Mouse (Mus musculus) right cerebral cortex, adult 2 months (tissue): ENCODE measurements around the gene Gpr183.
A peak's percentile ranks its signal among the peaks of the same experiment; 100 is the strongest.

Experiments used
- DNase-seq, 2 experiments: peaks; one replicate each; pipeline ENCODE4 v3.0.0; 2021 to 2022; ENCODE audit warnings: low spot score in 2 of 2

Gpr183 gene

DNA sequence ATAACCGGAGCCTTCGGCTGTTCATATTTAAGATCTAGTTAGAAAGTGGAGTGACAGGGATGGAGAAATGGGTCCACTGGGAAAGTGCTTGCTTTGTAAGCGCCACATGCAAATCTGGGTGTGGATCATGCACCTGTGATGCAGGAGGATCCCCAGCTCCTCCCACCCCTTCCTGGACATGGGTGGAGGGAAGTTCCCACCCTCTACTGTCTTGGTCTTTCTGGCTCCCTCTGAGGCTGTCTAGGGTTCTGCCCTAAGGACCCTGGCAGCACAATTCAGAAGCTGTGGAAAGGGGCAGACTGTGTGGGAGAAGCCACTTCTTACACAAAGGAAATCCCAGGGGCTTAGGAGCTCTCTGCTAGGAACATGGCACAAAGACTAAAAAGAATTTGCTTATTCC lies 33.4 kb downstream of the Gpr183 start:
- DNase-seq = no peak

DNA sequence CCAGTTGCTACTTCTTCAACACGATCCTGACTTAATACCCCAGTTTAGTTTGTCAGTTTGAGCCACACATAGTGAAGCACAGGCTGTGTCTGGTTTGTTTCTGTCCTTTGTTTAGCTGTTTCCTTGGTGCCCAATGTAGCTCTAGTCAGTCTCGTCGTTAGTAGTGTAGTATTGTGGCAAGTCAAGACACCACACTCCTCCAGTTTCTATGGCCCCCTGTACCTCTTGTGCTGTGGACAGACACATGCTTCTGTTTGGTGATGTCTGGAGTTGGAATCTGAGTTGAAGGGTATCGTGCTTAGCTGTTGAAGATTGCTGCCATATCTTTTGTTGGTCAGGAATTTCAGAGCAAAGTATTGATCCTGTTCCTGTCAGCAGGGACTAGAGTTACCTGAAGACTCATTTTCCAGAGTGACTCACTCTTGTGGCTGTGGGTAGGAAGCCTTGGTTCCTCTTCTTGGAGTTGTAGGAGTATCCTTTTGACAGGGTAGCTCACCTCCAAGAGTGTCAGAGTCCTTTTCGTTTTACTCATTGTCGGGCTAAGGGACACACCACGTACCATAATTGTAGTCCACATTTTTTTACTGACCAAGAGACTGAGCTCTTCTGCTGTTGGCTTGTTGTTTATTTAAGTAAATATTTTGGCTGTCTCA lies 34.1 kb downstream of the Gpr183 start:
- DNase-seq = no peak

DNA sequence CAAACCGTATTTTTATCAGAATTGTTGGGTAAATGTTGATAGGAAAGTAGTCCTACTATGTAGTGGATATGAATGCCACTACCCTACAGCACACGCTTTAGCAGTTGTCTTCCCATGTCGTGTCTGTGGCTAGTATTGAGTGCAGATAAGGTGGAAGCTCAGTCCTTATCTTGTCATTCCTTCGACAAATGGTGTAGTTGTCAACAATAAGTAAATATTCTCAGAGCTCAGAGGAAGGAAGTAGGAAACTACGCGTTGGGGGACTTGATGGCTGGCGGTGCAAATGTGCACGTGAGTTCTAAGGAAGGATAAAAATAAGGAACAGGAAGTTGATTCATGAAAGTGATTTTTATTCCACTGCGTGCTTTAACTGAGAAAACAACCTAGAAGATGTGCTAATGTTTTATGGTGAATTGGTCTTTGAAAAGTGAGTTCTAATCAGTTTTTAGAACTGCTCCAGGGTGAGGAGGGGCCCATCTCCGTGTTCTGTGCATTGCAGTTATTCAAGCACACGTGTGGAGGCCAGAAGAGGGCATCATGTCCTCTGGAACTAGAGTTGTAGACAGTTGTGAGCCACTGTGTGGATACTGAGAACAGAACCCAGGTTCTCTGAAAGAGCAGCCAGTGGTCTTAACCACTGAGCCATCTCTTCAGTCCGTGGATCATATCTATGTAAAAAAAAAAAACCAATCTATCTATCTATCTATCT lies 35.6 kb downstream of the Gpr183 start:
- DNase-seq = no peak

GRCm38 (mm10) chr14:121928375-121929137 lies 36.4 kb downstream of the Gpr183 start:
- peak; percentile 64 to 71 for DNase-seq

GRCm38 (mm10) chr14:121927451-121927850 lies 37.5 kb downstream of the Gpr183 start:
- no peak for DNase-seq

DNA sequence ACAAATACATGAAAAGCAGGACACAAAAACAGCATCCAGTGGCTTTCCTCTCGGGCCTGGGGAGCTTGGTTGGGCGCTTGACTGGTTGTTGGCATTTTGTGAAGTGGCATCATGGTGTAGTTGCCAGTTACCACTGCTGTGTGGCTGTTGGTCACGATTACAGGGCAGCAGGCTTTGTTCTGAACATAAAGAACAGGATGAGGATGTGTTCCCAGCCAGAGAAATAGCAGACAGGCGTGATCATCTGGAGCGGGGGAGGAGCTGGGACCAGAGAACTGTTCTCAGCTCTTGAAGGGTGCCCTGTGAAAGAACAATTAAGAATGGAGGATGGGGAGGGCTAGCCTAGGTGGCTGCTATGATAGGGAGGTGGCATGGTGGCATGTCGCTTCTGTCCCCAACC lies 38.1 kb downstream of the Gpr183 start:
- no peak for DNase-seq

DNA sequence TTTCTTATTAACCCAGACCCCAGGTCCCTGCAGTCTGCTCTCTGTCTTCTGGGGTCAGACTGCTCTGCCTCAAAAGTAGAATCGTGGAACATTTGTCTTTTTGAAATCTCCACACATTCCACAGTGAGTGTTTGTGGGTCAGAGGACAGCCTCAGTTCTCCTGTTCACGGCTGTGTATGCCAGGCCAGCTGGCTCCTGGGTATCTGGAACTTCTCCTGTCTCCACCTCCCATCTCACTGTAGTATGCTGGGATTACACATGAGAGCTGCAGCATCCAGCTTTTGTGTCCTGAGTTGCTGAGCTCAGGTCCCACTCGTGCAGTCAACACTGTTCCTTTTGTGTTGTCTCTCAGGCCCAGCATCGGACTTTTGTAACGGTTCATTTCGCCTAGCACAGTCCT lies 40.1 kb downstream of the Gpr183 start:
- DNase-seq = no peak

GRCm38 (mm10) chr14:121922731-121923130 lies 42.3 kb downstream of the Gpr183 start:
- DNase-seq = no peak

- DNase-seq = no peak
These were observed 43.0 kb downstream of the Gpr183 start for GRCm38 (mm10) chr14:121922016-121922415.

DNA sequence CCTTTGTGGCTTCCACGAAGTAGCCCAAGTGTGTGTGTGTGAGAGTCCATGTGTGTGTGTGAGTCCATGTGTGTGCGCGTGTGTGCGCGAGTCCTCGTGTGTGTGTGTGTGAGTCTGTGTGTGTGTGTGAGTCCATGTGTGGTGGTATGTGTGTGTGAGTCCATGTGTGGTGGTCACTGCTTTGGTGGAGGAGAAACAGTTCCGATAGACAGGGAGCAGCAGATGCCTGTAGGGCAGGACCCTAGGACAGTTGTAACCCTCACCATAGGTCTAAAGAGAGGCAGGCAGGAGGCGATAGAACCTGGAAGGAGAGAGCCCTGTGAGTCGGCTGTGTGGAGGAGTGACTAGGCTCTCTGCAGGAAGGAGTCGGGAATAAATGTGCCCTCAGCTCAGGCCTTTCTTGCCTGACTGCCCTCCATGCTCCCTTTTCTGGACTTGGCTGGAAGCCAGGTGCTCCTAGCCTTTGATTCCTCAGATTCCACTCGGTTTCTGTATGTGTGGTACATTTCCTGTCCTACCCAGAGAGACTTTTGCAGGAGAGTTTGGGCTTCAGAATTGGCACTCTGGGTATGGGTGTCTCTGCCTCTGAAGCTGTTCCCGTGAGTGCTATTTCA lies 44.4 kb downstream of the Gpr183 start:
- DNase-seq = no peak

GRCm38 (mm10) chr14:121919752-121920151 lies 45.2 kb downstream of the Gpr183 start:
- DNase-seq = no peak

DNA sequence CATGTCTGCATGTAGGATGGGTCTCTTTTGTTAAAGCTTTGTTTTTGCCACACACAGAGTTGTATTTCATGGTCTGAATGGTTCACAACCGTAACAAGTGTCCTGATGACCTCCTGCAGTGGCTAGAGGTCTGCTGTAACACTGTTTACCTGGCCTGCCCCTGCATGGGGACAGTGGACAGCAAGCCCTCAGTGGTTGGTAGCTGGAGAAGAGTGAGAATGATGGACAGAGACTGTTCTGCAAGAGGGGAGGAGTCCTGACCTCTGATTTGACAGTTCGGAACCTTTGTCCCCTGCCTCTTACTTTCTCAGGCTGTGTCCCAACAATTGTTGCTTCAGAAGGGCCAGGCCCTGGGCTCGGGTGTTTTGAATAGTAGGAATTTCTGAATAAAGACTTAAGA lies 46.7 kb downstream of the Gpr183 start:
- DNase-seq = no peak

DNA sequence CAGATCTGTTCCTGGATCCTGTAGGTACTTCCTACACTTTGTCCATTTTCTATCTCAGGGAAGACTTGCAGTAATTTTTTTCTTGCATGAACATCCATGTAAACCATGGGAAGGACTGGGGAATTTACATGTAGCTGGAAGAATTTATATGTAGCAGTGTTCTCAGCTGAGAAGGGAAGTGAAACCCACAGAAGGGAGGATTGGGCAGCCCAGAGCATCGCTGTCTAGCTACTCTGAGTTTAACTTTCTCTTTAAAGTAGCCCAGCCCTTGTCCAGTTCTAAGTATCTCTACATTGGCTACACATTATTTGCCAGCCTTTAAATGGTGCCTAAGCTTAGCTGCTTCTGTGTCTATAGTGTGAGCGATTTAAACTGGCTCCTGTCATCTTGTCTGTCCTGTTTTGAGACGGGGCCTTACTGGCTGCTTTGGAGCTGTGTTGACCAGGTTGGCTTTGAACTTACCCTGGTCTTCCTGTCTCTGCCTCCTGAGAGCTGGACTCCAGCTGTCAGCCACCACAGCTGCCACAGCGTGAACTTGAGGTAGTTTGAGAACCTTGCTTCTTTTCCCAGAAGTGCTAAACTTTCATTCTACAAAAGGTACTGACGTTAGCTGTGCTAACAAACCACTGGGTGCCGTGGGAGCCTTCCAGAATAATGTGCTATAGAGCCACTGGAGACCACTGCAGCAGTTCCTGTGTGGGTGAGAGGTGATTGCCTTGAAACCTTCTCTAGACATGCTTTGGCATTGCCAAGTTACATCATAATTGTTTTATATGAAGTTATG lies 48.5 kb downstream of the Gpr183 start:
- no peak for DNase-seq

- no peak for DNase-seq
These were observed 49.4 kb downstream of the Gpr183 start, which contains the start of gene Gpr18 for GRCm38 (mm10) chr14:121915621-121916020. TSS of gene Gpr18 (minus strand) at chr14:121915781.

- DNase-seq = no peak
These were observed 49.9 kb downstream of the Gpr183 start for GRCm38 (mm10) chr14:121915143-121915542.

DNA sequence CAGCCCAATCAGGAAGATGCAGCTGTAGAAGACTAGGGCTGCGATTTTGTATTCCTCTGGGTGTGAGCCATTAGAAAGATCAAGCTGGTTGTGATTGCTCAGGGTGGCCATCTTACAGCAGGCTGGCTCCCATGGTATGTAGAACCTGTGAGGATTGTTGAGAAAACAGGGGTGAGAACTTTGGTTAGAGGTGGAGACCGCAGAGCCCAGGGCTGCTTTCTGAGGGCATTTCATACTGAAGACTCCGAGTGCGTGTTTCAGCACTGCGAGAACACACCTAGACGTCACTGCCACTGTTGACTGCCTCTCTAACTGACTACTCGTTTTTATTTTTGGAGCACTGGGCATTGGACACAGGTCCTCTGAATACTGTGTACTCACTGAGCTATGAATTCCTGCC lies 52.5 kb downstream of the Gpr183 start:
- DNase-seq = no peak

- no peak for DNase-seq
These were observed 55.1 kb downstream of the Gpr183 start for GRCm38 (mm10) chr14:121909868-121910267.

DNA sequence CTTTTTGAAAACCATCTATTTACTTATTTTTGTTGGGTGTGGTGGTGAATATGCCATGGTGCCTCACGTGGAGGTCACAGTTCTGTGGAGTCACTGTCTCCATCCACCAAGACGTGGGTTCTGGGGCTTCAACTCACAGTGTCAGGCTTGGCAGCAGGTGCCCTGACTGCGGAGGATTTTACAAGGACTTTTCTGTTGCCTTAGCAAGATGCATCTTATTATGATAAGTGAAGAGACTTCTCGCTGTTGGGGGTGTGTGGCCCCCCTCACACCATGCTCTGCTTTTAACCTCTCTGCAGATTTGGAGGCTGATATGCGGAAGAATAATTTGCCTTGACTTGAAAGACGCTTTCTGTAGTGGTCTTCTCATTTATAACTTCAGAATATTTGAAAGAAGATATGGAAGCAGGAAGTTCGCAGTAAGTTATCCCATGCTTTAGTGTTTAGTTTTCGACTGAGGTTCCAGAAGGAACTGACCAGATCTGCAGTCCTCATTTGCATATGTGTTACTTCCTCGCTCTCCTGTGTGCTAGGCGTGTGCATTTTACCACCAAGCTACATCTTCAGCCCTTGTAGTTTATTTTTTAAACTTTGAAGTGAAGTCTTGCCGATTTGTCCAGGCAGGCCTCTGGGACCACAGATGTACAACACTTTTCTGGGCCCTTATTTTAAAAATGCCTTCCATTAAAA lies 57.9 kb downstream of the Gpr183 start:
- DNase-seq = no peak

DNA sequence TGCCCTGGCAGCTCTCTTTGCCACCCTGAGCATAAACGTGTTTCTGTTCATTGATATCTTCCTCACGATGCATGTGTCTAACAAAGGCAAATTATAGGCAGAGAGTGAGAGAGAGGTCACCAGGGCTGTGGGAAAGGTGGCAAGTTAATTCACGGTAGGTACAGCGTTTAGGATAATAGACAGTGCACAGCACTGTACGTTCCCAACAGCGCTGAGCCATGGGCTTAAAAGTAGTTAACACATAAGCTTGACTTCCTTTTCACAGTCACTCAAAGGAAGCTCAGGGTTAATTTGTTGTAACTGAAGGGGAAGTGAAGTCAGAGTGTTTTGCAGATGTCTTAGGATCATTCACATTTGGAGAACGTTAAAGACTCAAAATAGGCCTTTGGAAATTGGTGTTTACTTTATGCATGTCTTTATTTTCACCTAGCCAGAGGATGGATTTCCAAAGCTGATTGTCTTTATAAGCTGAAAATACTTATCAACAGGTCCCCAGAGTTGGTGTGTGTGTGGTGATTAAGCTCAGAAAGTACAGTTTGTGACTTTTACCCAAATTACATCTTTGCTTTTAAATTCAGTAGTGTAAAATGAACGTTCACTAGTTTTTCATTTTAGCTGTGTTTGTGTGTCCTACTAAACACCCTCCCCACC lies 58.5 kb downstream of the Gpr183 start:
- no peak for DNase-seq

DNA sequence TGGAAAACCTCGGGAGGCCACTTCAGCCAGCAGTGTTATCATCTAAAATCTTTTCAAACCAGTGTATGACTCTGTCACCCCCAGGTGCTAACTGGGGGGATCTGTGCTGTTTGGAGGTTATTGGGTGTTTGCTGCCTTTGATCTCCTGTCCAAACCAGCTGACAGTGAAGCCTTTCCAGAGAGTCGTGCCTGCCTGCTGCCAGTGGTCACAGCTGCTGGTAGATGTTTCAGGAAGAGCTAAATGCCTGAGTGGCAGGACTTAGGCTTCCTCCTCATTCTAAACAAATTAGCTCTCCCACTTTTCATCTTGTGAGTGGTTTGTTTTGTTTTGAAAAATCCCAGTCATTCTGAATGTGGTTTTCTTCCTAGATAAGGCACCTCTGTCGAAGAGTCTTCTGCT lies 60.2 kb downstream of the Gpr183 start:
- no peak for DNase-seq
